Mouse (Mus musculus) stomach, embryonic 14.5 days (tissue): ENCODE results near the gene Fcer1g. TPM values are rescaled to one million over a fixed set of nuclear protein-coding genes. Genes with fewer than 3 reads are reported as not detected.
A peak's percentile ranks its signal among the peaks of the same experiment; 100 is the strongest.

ENCODE experiments used
- ATAC-seq: fragments of 200-750 bp; cut with Nextera tagmentation; 2 replicates; pipeline ENCODE4 v1.8.0; 2017; ENCODE audit warnings: low read depth, moderate TSS enrichment; ENCODE audit not compliant: insufficient number of reproducible peaks, insufficient read depth, low FRiP score
- H3K27ac ChIP-seq: fragments of 300-500 bp; sonication (generic); 2 replicates; pipeline ENCODE4 v1.5.1; 2014; ENCODE audit warnings: mild to moderate bottlenecking, low read length, moderate library complexity, mixed read lengths
- H3K27me3 ChIP-seq: fragments of 300-500 bp; sonication (generic); 2 replicates; pipeline ENCODE4 v1.6.1; 2014; ENCODE audit warnings: low read length, control low read depth, mixed read lengths; ENCODE audit not compliant: control insufficient read depth, insufficient read depth
- H3K36me3 ChIP-seq: fragments of 300-500 bp; sonication (generic); 2 replicates; pipeline ENCODE4 v1.6.1; 2014; ENCODE audit warnings: mild to moderate bottlenecking, control low read depth, low read length, moderate library complexity, mixed read lengths; ENCODE audit not compliant: control insufficient read depth, insufficient read depth
- H3K4me1 ChIP-seq: fragments of 300-500 bp; sonication (generic); 2 replicates; pipeline ENCODE4 v1.6.1; 2014; ENCODE audit warnings: low read length, control low read depth, mixed read lengths; ENCODE audit not compliant: control insufficient read depth, insufficient read depth
- H3K4me2 ChIP-seq: fragments of 300-500 bp; sonication (generic); replicated peaks from 2 replicates; pipeline ENCODE4 v1.6.1; 2014; ENCODE audit warnings: low read depth, low read length, control low read depth
- H3K4me3 ChIP-seq: fragments of 300-500 bp; sonication (generic); 2 replicates; pipeline ENCODE4 v1.5.1; 2014; ENCODE audit warnings: low read depth, low read length, control low read depth
- H3K9ac ChIP-seq: fragments of 300-500 bp; sonication (generic); replicated peaks from 2 replicates; pipeline ENCODE4 v1.6.1; 2014; ENCODE audit warnings: low read depth, mild to moderate bottlenecking, control low read depth, low read length, moderate library complexity, mixed read lengths
- H3K9me3 ChIP-seq: fragments of 300-500 bp; sonication (generic); 2 replicates; pipeline ENCODE4 v1.6.1; 2016; ENCODE audit warnings: low read depth, low read length, control low read depth; ENCODE audit not compliant: control insufficient read depth
- WGBS: fragments of 180-500 bp; shearing (Covaris S2); extraction: QIAGEN DNeasy Blood & Tissue Kit; methylation state at CpG from one replicate; pipeline ENCODE4 v1.1.7; 2014; 5-methylcytosine and 5-hydroxymethylcytosine counted together
- polyA plus RNA-seq: library from polyadenylated mRNA; unstranded; fragments of >200 nt; fragmentation: Nextera tagmentation; extraction: Ambion mirVana; gene quantifications from 2 replicates; pipeline ENCODE4 v1.2.1, GENCODE M21; 2014

Gene Fcer1g
- polyA plus RNA-seq, 1 experiment from 2014 or later = 52.5 TPM

DNA sequence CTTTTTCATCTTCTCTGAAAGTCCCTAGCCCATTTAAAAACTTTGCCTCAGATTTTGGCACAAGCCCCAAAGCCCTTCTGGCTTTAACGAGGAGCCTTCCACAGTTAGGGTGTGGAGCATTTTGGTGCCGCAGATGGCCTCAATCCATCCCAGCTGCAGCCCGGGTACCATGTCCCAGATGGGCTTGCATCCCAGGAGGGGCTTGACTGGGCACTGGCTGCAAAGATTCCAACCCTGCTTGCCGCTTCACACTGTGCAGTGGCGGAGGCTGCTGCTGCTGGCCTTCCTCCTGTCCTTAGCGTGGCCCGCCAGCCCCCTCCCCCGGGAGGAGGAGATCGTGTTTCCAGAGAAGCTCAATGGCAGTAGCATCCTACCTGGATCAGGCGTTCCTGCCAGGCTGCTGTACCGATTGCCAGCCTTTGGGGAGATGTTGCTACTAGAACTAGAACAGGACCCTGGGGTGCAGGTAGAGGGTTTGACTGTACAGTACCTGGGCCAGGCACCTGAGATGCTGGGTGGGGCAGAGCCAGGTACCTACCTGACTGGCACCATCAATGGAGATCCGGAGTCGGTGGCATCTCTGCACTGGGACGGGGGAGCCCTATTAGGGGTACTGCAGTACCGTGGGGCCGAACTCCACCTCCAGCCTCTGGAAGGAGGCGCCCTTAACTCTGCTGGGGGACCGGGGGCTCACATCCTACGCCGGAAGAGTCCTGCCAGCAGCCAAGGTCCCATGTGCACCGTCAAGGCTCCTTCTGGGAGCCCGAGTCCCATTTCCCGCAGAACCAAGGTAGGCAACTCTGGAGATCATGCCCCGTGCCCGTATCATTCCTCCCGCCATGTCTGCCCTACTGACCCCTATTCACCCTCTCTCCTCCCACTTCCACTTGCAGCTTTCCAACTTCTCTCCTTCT is 16.8 kb upstream of the Fcer1g start, which contains the start of gene Ndufs2:
Gene Ndufs2 (minus strand): TSS at position 709 of the 914 bp plus-strand sequence.
- H3K27me3 ChIP-seq = no peaks in the 10 kb centered on the region
- peak within 1 kb of the TSS; percentile 31 for H3K4me3 ChIP-seq
- no peak for ATAC-seq
- no peaks in the 10 kb centered on the region for H3K9me3 ChIP-seq
- peak within 1 kb of the TSS; percentile 57 for H3K4me2 ChIP-seq
- WGBS = 28% methylated on average over 26 of the region's 26 CpGs
- no peaks in the 10 kb centered on the region for H3K36me3 ChIP-seq
- H3K4me1 ChIP-seq = peaks cover 50% of the 10 kb centered on the region
- H3K27ac ChIP-seq = peak within 1 kb of the TSS; percentile 84
- peak within 1 kb of the TSS; percentile 30 for H3K9ac ChIP-seq

GRCm38 (mm10) chr1:171249913-171250600 is 15.9 kb upstream of the Fcer1g start, which contains the start of gene Adamts4:
Gene Adamts4 (plus strand): TSS chr1:171250421.
- Histone ChIP-seq H3K4me1 (peaks cover 51% of the 10 kb centered on the region), H3K27me3 (no peaks in the 10 kb centered on the region), H3K9me3 (no peaks in the 10 kb centered on the region), H3K9ac (peak within 1 kb of the TSS; percentile 30), H3K27ac (peak within 1 kb of the TSS; percentile 84), H3K4me2 (peak within 1 kb of the TSS; percentile 57), H3K36me3 (no peaks in the 10 kb centered on the region), H3K4me3 (peak within 1 kb of the TSS; percentile 31)
- no peak for ATAC-seq
- WGBS = 17% methylated on average over 5 of the region's 5 CpGs

DNA sequence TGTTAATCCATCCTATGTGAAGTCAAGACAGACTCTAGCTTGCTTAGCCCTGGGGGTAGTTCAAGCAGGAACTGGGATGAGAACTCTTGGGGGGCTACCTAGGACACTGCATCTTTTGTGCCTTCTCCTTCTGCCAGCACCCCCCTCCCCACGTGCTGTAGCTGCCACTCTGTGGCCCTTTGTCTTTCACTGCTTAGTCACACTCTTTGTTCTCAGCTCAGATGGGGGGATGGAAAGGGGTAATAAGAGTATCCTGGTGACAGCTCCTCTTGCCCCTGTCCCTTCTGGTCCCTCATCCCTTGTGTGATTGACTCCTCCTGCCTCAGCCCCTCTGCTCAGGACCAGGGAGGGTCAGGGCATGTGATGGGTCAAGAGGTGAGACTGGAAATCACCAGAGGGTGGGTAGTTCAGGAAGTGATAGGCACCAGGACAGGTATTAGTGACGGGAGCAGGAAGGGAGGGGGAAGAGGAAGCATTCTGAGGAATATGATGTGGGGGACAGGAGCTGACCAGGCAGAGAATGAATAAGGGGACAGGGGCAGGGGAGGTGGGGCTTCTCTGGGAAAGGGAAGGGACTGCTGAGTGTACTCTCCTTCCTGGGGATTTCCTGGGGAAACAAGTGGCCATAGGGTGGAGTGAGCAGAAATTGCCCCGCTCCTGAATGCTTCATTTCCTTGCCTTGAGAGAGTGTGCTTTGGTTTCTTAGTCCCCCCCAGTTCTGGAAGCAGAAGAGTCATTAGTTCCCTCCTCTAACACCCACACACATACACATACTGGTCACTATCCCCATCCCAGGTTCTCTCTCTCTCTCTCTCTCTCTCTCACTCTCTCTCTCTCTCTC is 14.4 kb upstream of the Fcer1g start:
- Histone ChIP-seq H3K27me3 (no peaks in the 10 kb centered on the region), H3K4me3 (no peak overlapping the region), H3K36me3 (peaks cover 5% of the 10 kb centered on the region), H3K4me2 (no peak overlapping the region), H3K9me3 (no peaks in the 10 kb centered on the region), H3K9ac (no peak overlapping the region), H3K4me1 (peaks cover 51% of the 10 kb centered on the region), H3K27ac (peak overlapping the region; percentile 94; the same call in 1 of the 2 replicates)
- ATAC-seq = no peak
- WGBS = 59% methylated on average over 3 of the region's 3 CpGs

GRCm38 (mm10) chr1:171247916-171248315 is 13.8 kb upstream of the Fcer1g start:
- no peak for ATAC-seq
- Histone ChIP-seq H3K4me3 (peak overlapping the region; percentile 74; the same call in 1 of the 2 replicates), H3K9ac (no peak overlapping the region), H3K9me3 (no peaks in the 10 kb centered on the region), H3K4me2 (peak overlapping the region; percentile 75), H3K27me3 (no peaks in the 10 kb centered on the region), H3K27ac (peak overlapping the region; percentile 94), H3K36me3 (peaks cover 12% of the 10 kb centered on the region), H3K4me1 (peaks cover 51% of the 10 kb centered on the region)
- 20% methylated on average over 4 of the region's 4 CpGs for WGBS

GRCm38 (mm10) chr1:171247453-171247841 is 13.3 kb upstream of the Fcer1g start:
- 9% methylated on average over 13 of the region's 13 CpGs for WGBS
- ATAC-seq = no peak
- peak overlapping the region; percentile 22; the same call in 1 of the 2 replicates for H3K9ac ChIP-seq
- no peaks in the 10 kb centered on the region for H3K9me3 ChIP-seq
- H3K27me3 ChIP-seq = no peaks in the 10 kb centered on the region
- peak overlapping the region; percentile 74 for H3K4me3 ChIP-seq
- peak overlapping the region; percentile 75 for H3K4me2 ChIP-seq
- H3K36me3 ChIP-seq = peaks cover 17% of the 10 kb centered on the region
- peaks cover 48% of the 10 kb centered on the region for H3K4me1 ChIP-seq
- H3K27ac ChIP-seq = peak overlapping the region; percentile 94

DNA sequence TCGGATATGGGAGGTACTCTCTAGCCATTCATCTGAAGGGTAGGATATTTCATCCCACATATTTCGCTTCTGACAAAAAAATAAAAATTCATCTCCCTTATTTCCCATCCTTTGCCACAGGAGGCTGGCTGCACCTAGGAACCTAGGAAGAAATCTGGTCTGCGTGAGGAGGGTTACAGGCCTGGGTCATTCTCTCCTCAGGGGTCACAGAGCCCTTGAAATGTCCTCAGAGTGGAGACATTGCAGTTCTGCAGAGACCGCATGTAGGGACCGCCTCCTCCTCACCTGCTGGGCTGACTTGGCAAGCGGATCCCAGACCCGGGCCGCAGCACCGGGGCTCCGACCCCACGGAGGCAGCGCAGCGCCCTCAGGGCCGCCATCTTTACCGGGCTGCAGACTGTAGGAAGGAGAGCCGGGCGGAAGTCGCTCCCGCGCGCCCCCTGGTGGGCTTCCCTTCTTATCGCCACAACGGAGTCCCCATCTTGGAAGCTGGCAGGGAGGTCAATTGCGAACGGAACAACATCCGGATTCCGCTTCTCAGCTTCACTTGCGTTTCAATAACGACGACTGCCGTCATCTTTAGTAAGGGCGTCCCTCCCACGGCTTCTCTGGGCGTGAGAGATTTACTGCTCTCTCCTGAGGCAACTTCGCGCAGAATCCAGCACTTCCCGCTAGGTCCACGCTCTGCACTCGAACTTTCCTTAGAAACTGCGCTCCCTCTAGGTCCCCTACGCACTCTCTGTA is 12.7 kb upstream of the Fcer1g start:
- under 1% methylated on average over 41 of the region's 41 CpGs for WGBS
- Histone ChIP-seq H3K36me3 (peaks cover 20% of the 10 kb centered on the region), H3K27me3 (no peaks in the 10 kb centered on the region), H3K9ac (peak overlapping the region; percentile 86), H3K4me2 (peak overlapping the region; percentile 75), H3K9me3 (no peaks in the 10 kb centered on the region), H3K27ac (peak overlapping the region; percentile 94), H3K4me3 (peak overlapping the region; percentile 74), H3K4me1 (peaks cover 43% of the 10 kb centered on the region)
- ATAC-seq = peak; percentile 91

DNA sequence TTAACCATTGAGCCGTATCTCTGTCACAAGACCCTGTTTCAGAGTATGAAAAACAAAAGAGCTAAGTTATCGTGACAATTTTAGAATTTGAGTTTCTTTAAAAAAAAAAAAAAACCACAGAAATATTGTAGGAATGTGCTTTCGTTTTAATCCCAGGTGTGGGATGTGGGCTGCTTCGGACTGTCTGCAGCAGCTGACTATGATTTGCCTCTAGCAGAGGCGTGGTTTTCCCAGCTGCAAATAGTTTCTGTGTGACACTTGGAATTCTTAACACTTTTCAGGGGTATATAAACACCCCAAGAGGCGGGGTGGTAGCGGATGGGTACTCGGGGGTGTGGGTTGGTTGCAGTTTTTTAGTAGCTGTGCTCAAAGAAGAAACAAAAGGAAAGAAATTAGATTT is 11.2 kb upstream of the Fcer1g start:
- H3K4me3 ChIP-seq = no peak overlapping the region
- H3K27ac ChIP-seq = no peak overlapping the region
- ATAC-seq = no peak
- no peak overlapping the region for H3K4me2 ChIP-seq
- H3K9ac ChIP-seq = no peak overlapping the region
- no peaks in the 10 kb centered on the region for H3K27me3 ChIP-seq
- peaks cover 27% of the 10 kb centered on the region for H3K4me1 ChIP-seq
- H3K9me3 ChIP-seq = no peaks in the 10 kb centered on the region
- H3K36me3 ChIP-seq = peaks cover 35% of the 10 kb centered on the region
- 77% methylated on average over 8 of the region's 8 CpGs for WGBS
